Mouse (Mus musculus) thymus, adult 2 months (tissue): ENCODE measurements around the gene Slc38a2.

Source experiments
- CTCF ChIP-seq: fragments of 200-500 bp; IDR thresholded peaks from 2 replicates; pipeline ENCODE4 v1.5.1; 2012; ENCODE audit warnings: mild to moderate bottlenecking, control low read depth, low read length, moderate library complexity, borderline replicate concordance; ENCODE audit not compliant: control insufficient read depth, poor library complexity, insufficient read depth; ENCODE audit errors: extremely low read depth
- POLR2A ChIP-seq: fragments of 200-500 bp; IDR thresholded peaks from 2 replicates; pipeline ENCODE4 v1.6.1; 2012; ENCODE audit warnings: mild to moderate bottlenecking, low read length, control low read depth, moderate library complexity; ENCODE audit not compliant: control insufficient read depth, poor library complexity, insufficient read depth; ENCODE audit errors: extremely low read depth

GRCm38 (mm10) chr15:96712338-96712737, 12.8 kb upstream of the Slc38a2 start:
- TF ChIP-seq CTCF = no peak
- TF ChIP-seq POLR2A = no peak
